Mouse (Mus musculus): Measurements from ENCODE around the gene Fcgr4. TPM values are rescaled to one million over a fixed set of nuclear protein-coding genes. Genes with fewer than 3 reads are reported as not detected.

Fcgr4 gene
- polyA plus RNA-seq, 1 experiment = 1.5 TPM

DNA sequence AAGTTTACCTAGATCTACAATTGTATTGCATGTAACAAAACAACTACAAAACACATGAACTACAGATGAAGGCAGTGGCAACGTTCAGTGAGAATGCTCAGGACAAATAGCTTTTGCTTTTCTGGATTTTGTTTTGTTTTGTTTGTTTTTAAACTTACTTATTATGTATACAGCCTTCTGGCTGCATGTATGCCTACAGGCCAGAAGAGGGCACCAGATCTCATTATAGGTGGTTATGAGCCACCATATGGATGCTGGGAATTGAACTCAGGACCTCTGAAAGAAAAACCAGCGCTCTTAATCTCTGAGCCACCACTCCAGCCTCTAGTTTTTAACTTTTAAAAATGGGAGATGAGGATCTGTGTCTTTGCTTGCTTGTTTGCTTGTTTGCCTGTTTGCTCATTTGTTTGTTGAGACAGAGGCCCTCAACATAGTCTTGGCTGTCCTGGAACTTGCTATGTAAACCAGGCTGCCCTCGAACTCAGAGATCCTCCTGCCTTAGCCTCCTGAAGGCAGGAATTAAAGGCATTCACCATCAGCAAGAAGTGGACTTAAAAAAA is 25.0 kb downstream of the Fcgr4 start:
- Histone ChIP-seq H3K4me3 (ENCODE audit: control insufficient read depth, insufficient read depth, low read length) (no peak overlapping the region), H3K4me1 (replicated peaks; ENCODE audit: control insufficient read depth, insufficient read depth, low read length) (no peaks in the 10 kb centered on the region; the same call in 1 of the 2 replicates), H3K27me3 (ENCODE audit: control insufficient read depth, insufficient read depth, low read length) (no peaks in the 10 kb centered on the region), H3K36me3 (ENCODE audit: control insufficient read depth, insufficient read depth, low read length) (no peaks in the 10 kb centered on the region), H3K27ac (ENCODE audit: control insufficient read depth, insufficient read depth, low read length) (no peak overlapping the region)
- 89% methylated on average over 3 of the region's 3 CpGs for WGBS
- DNase-seq = no peak
- no peak for TF ChIP-seq CTCF (IDR thresholded peaks at IDR 0.05; ENCODE audit: borderline replicate concordance, control insufficient read depth, extremely low read depth, insufficient read depth, low read length, poor library complexity)
- TF ChIP-seq POLR2A (IDR thresholded peaks at IDR 0.05; ENCODE audit: control insufficient read depth, extremely low read depth, insufficient read depth, low read length, poor library complexity) = no peak

DNA sequence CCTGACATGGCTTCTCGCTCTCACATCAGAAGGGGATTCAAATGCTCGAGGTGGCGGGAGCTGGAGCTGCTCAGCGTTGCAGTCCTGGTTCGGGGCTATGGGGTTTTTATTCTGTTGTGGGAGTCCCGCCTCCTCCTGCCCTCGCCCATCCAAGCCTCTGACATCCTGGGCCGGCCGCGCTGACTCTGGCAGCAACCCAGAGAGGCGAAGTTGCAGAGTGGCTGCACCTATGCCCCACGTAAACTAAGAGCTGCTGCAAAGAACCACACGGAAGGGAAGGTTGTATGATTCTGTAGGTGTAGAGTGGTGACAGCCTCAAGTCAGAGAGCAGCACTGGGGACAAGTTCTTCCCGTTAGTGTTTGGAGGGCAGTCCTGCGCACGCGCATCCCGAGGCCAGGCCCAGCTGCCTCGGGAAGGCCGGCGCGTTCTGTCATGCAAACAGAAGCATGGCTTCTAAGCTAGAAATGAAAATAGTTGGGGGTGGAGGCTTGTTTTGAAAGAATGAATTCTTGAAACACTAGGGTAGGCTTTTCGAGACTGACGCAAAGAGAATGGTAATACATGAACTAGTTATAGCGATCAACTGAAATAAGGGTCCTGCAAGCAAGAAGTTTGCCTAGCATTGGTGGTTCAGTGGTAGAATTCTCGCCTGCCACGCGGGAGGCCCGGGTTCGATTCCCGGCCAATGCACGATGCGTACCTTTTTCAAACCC is 25.8 kb downstream of the Fcgr4 start:
- H3K27ac ChIP-seq (ENCODE audit: control insufficient read depth, insufficient read depth, low read length) = peak overlapping the region; percentile 69
- TF ChIP-seq POLR2A (IDR thresholded peaks at IDR 0.05; ENCODE audit: control insufficient read depth, extremely low read depth, insufficient read depth, low read length, poor library complexity) (peak; percentile 27; the same call in 1 of the 2 replicates), CTCF (IDR thresholded peaks at IDR 0.05; ENCODE audit: borderline replicate concordance, control insufficient read depth, extremely low read depth, insufficient read depth, low read length, poor library complexity) (no peak)
- WGBS = under 1% methylated on average over 33 of the region's 33 CpGs
- no peaks in the 10 kb centered on the region for H3K36me3 ChIP-seq (ENCODE audit: control insufficient read depth, insufficient read depth, low read length)
- peak overlapping the region; percentile 90 for H3K4me3 ChIP-seq (ENCODE audit: control insufficient read depth, insufficient read depth, low read length)
- no peaks in the 10 kb centered on the region for H3K27me3 ChIP-seq (ENCODE audit: control insufficient read depth, insufficient read depth, low read length)
- DNase-seq = peak; percentile 80
- H3K4me1 ChIP-seq (replicated peaks; ENCODE audit: control insufficient read depth, insufficient read depth, low read length) = no peaks in the 10 kb centered on the region; the same call in 1 of the 2 replicates

GRCm38 (mm10) chr1:171045079-171045465 is 26.4 kb downstream of the Fcgr4 start:
- Histone ChIP-seq H3K27me3 (ENCODE audit: control insufficient read depth, insufficient read depth, low read length) (no peaks in the 10 kb centered on the region), H3K27ac (ENCODE audit: control insufficient read depth, insufficient read depth, low read length) (no peak overlapping the region), H3K4me3 (ENCODE audit: control insufficient read depth, insufficient read depth, low read length) (no peak overlapping the region), H3K36me3 (ENCODE audit: control insufficient read depth, insufficient read depth, low read length) (no peaks in the 10 kb centered on the region), H3K4me1 (replicated peaks; ENCODE audit: control insufficient read depth, insufficient read depth, low read length) (no peaks in the 10 kb centered on the region; the same call in 1 of the 2 replicates)
- no peak for DNase-seq
- WGBS = 24% methylated on average over 14 of the region's 14 CpGs
- TF ChIP-seq POLR2A (IDR thresholded peaks at IDR 0.05; ENCODE audit: control insufficient read depth, extremely low read depth, insufficient read depth, low read length, poor library complexity) = no peak
- TF ChIP-seq CTCF (IDR thresholded peaks at IDR 0.05; ENCODE audit: borderline replicate concordance, control insufficient read depth, extremely low read depth, insufficient read depth, low read length, poor library complexity) = no peak

GRCm38 (mm10) chr1:171046501-171046900 is 27.8 kb downstream of the Fcgr4 start:
- DNase-seq = no peak
- TF ChIP-seq POLR2A (IDR thresholded peaks at IDR 0.05; ENCODE audit: control insufficient read depth, extremely low read depth, insufficient read depth, low read length, poor library complexity) (no peak), CTCF (IDR thresholded peaks at IDR 0.05; ENCODE audit: borderline replicate concordance, control insufficient read depth, extremely low read depth, insufficient read depth, low read length, poor library complexity) (no peak)
- WGBS = 87% methylated on average over 3 of the region's 3 CpGs
- H3K4me3 ChIP-seq (ENCODE audit: control insufficient read depth, insufficient read depth, low read length) = no peak overlapping the region
- no peaks in the 10 kb centered on the region for H3K27me3 ChIP-seq (ENCODE audit: control insufficient read depth, insufficient read depth, low read length)
- no peaks in the 10 kb centered on the region for H3K36me3 ChIP-seq (ENCODE audit: control insufficient read depth, insufficient read depth, low read length)
- no peaks in the 10 kb centered on the region; the same call in 1 of the 2 replicates for H3K4me1 ChIP-seq (replicated peaks; ENCODE audit: control insufficient read depth, insufficient read depth, low read length)
- no peak overlapping the region for H3K27ac ChIP-seq (ENCODE audit: control insufficient read depth, insufficient read depth, low read length)

- H3K27me3 ChIP-seq (ENCODE audit: control insufficient read depth, insufficient read depth, low read length) = no peaks in the 10 kb centered on the region
- TF ChIP-seq POLR2A (IDR thresholded peaks at IDR 0.05; ENCODE audit: control insufficient read depth, extremely low read depth, insufficient read depth, low read length, poor library complexity) (no peak), CTCF (IDR thresholded peaks at IDR 0.05; ENCODE audit: borderline replicate concordance, control insufficient read depth, extremely low read depth, insufficient read depth, low read length, poor library complexity) (no peak)
- H3K4me3 ChIP-seq (ENCODE audit: control insufficient read depth, insufficient read depth, low read length) = no peak overlapping the region
- 92% methylated on average over 10 of the region's 10 CpGs for WGBS
- no peaks in the 10 kb centered on the region for H3K36me3 ChIP-seq (ENCODE audit: control insufficient read depth, insufficient read depth, low read length)
- no peak overlapping the region for H3K27ac ChIP-seq (ENCODE audit: control insufficient read depth, insufficient read depth, low read length)
- no peak for DNase-seq
- H3K4me1 ChIP-seq (replicated peaks; ENCODE audit: control insufficient read depth, insufficient read depth, low read length) = no peaks in the 10 kb centered on the region
Observed at GRCm38 (mm10) chr1:171049263-171049662, 30.5 kb downstream of the Fcgr4 start.

DNA sequence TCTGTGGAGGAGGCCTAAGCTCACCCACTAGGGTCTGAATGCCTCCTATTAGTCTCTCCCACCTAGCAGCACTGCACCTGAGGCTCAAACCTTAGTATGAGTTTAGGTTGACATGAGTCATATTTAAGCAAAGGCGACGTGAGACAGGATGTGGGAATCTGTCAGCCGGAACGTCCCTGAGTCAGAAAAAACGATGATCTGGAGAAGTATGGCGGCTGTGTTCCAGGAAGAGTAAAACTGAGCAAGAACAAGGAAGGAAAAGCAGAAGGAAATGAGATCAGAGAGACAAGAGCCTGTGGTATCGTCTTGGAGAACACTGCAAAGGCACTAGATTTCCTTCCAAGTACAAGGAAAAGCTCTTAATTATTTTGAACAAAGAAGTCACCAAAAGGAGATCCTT is 32.1 kb downstream of the Fcgr4 start:
- Histone ChIP-seq H3K4me1 (replicated peaks; ENCODE audit: control insufficient read depth, insufficient read depth, low read length) (no peaks in the 10 kb centered on the region), H3K36me3 (ENCODE audit: control insufficient read depth, insufficient read depth, low read length) (no peaks in the 10 kb centered on the region), H3K27me3 (ENCODE audit: control insufficient read depth, insufficient read depth, low read length) (no peaks in the 10 kb centered on the region), H3K4me3 (ENCODE audit: control insufficient read depth, insufficient read depth, low read length) (no peak overlapping the region), H3K27ac (ENCODE audit: control insufficient read depth, insufficient read depth, low read length) (no peak overlapping the region)
- TF ChIP-seq CTCF (IDR thresholded peaks at IDR 0.05; ENCODE audit: borderline replicate concordance, control insufficient read depth, extremely low read depth, insufficient read depth, low read length, poor library complexity) = no peak
- no peak for TF ChIP-seq POLR2A (IDR thresholded peaks at IDR 0.05; ENCODE audit: control insufficient read depth, extremely low read depth, insufficient read depth, low read length, poor library complexity)
- WGBS = 35% methylated on average over 7 of the region's 7 CpGs
- no peak for DNase-seq

Measured in thymus, adult 2 months (tissue).